Mouse (Mus musculus): ENCODE data around the gene Litaf. TPM values are rescaled to one million over a fixed set of nuclear protein-coding genes. Genes with fewer than 3 reads are reported as not detected.
A peak's percentile ranks its signal among the peaks of the same experiment; 100 is the strongest.

Litaf gene
- polyA plus RNA-seq, 1 experiment from 2014 or later, result 66.2 TPM

DNA sequence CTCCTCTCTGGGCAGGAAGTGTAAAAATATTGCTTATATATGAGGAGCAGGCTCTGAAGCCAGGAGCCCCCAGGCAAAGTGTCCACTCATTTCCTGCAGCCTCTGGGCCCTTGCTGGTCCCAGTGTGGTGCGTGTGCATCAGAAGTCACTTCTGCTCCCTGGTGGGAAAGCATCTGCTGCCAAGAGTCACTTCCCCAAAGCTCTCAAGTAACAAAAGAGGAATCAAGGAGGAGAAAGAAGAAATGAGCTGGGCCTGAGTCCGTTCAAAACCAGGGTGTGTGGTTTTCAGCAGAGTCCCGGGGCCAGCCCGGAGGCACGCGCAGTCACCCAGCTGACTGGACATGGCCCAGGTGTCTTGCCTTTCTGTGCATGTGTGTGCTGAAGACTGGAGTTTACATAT lies 59.9 kb downstream of the Litaf start:
- H3K4me3 ChIP-seq, result no peak overlapping the region
- no peaks in the 10 kb centered on the region for H3K36me3 ChIP-seq
- peak overlapping the region; percentile 47; the same call in 1 of the 2 replicates for H3K9ac ChIP-seq
- no peak for ATAC-seq (ENCODE audit: extremely low read depth, insufficient number of reproducible peaks, low FRiP score, low TSS enrichment)
- 71% methylated on average over 6 of the region's 6 CpGs for WGBS
- peak overlapping the region; percentile 96 for H3K27ac ChIP-seq (replicated peaks)
- no peaks in the 10 kb centered on the region for H3K27me3 ChIP-seq (replicated peaks)
- peaks cover 48% of the 10 kb centered on the region for H3K4me1 ChIP-seq
- H3K4me2 ChIP-seq, result no peak overlapping the region
- 0 out of 2 replicates have a peak, but pooled peaks cover 3% of the 10 kb centered on the region for H3K9me3 ChIP-seq

DNA sequence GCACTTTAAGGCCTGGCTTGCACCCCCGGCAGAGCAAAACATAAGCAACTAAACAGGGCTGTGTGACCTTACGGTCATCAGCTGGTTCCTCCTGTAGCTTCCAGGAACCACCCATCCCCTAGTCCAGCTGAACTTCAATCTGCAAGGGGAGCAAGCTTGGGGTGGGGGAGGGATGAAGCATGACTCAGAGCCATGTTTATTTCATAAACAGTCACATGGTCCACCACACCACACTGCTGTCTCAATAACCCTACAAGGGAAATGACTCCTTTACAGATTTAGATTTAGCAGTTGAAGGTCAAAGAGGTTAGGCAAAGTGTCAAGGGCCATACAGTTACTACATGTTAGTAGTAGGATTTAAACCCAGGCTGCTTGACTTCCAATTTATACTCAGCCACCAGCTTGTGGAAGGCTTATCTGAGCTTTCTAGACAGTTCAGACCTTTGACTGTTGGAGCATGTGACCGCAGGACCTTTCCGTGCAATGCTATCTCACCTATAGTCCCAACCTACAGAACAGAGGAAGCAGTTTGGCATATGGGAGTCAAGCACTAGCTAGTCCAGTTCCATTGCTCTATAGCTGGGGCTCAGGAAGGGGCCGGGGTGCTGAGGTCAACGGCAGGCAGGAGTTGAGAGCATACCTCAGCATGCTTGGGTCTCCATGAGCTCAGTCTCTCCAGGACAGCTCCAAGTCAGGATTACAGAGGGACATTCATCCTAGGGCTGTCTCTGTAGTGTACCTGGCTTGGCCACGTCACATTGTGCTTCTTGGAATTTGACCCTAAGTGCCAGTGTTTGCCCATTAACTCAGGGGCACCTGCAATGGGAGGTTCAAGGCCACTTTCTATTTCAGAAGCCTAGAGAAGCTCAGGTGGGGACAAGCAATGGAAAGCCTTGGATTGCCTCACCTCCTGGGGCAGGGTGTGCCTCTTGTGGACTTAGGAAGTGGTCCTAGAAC lies 64.0 kb downstream of the Litaf start:
- Histone ChIP-seq H3K27ac (replicated peaks) (no peak overlapping the region), H3K36me3 (no peaks in the 10 kb centered on the region), H3K4me1 (peaks cover 18% of the 10 kb centered on the region), H3K4me3 (no peak overlapping the region), H3K9ac (no peak overlapping the region), H3K4me2 (no peak overlapping the region), H3K9me3 (0 out of 2 replicates have a peak, but pooled peaks cover 3% of the 10 kb centered on the region), H3K27me3 (replicated peaks) (no peaks in the 10 kb centered on the region)
- 73% methylated on average over 7 of the region's 7 CpGs for WGBS
- ATAC-seq (ENCODE audit: extremely low read depth, insufficient number of reproducible peaks, low FRiP score, low TSS enrichment), result no peak

DNA sequence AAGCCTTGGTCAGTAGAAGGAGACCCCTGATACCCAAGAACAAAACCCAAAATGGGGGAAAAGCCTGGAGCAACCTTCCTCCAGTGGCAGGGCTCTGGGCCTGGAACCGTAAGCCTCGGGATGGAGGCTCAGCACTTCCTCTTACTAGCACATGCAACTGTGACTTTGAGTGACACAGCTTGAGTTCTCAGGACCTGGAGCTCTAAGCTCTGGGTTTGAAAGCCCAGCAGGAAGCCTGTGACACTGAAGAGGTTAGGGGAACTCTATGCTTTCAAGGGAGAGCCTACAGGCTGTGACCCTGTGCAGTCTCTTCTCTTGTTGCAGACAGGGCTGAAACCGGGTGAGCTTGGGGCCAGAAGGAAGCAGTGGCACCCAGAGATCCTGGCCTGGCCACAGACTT lies 66.1 kb downstream of the Litaf start:
- H3K9ac ChIP-seq, result no peak overlapping the region
- no peak for ATAC-seq (ENCODE audit: extremely low read depth, insufficient number of reproducible peaks, low FRiP score, low TSS enrichment)
- 0 out of 2 replicates have a peak, but pooled peaks cover 3% of the 10 kb centered on the region for H3K9me3 ChIP-seq
- H3K4me3 ChIP-seq, result no peak overlapping the region
- H3K4me2 ChIP-seq, result no peak overlapping the region
- 42% methylated on average over 3 of the region's 3 CpGs for WGBS
- H3K27me3 ChIP-seq (replicated peaks), result no peaks in the 10 kb centered on the region
- peaks cover 8% of the 10 kb centered on the region; the same call in 1 of the 2 replicates for H3K4me1 ChIP-seq
- no peak overlapping the region for H3K27ac ChIP-seq (replicated peaks)
- no peaks in the 10 kb centered on the region for H3K36me3 ChIP-seq

DNA sequence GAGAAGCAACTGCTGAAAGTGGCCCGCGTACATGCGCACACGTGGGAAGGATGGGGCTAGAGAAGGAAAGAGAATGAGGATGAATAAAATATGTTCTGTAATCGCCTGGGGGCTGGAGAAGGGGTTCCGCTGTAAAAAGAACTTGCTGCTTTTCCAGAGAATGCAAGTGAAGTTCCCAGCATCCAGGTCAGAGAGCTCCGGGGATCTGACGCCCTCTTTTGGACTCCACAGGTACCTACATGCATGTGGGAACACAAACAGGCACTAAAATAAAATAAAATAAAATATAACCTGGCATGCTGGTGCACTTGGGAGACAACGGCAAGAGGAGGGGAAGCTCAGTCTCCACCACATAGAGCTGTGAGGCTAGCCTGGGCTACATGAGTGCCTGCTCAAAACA lies 67.7 kb downstream of the Litaf start:
- 72% methylated on average over 9 of the region's 9 CpGs for WGBS
- Histone ChIP-seq H3K4me1 (peaks cover 12% of the 10 kb centered on the region), H3K36me3 (no peaks in the 10 kb centered on the region), H3K27ac (replicated peaks) (no peak overlapping the region), H3K9me3 (no peaks in the 10 kb centered on the region), H3K4me3 (no peak overlapping the region), H3K27me3 (replicated peaks) (no peaks in the 10 kb centered on the region), H3K4me2 (no peak overlapping the region), H3K9ac (no peak overlapping the region)
- ATAC-seq (ENCODE audit: extremely low read depth, insufficient number of reproducible peaks, low FRiP score, low TSS enrichment), result no peak

DNA sequence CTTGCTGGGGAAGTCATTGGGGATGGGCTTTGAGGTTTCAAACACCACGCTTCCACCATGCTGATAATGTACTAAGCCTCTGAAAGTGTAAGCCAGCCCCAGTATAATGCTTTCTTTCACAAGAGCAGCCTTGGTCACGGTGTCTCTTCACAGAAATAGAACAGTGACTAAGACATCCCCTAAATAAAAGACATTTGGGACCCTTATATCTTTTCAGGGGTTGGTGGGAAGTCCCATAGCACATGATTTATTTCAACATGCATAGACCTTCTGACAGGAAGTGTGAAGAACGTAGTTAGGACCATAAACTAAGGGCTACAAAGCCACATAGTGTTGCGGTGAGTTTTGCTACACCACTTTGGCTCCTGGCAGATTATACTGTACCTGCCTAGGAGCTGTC lies 69.4 kb downstream of the Litaf start:
- no peak overlapping the region for H3K27ac ChIP-seq (replicated peaks)
- peaks cover 15% of the 10 kb centered on the region for H3K4me1 ChIP-seq
- no peak overlapping the region for H3K9ac ChIP-seq
- H3K4me3 ChIP-seq, result no peak overlapping the region
- H3K4me2 ChIP-seq, result no peak overlapping the region
- 80% methylated on average over 4 of the region's 4 CpGs for WGBS
- no peaks in the 10 kb centered on the region for H3K9me3 ChIP-seq
- no peaks in the 10 kb centered on the region for H3K27me3 ChIP-seq (replicated peaks)
- no peaks in the 10 kb centered on the region for H3K36me3 ChIP-seq
- no peak for ATAC-seq (ENCODE audit: extremely low read depth, insufficient number of reproducible peaks, low FRiP score, low TSS enrichment)

DNA sequence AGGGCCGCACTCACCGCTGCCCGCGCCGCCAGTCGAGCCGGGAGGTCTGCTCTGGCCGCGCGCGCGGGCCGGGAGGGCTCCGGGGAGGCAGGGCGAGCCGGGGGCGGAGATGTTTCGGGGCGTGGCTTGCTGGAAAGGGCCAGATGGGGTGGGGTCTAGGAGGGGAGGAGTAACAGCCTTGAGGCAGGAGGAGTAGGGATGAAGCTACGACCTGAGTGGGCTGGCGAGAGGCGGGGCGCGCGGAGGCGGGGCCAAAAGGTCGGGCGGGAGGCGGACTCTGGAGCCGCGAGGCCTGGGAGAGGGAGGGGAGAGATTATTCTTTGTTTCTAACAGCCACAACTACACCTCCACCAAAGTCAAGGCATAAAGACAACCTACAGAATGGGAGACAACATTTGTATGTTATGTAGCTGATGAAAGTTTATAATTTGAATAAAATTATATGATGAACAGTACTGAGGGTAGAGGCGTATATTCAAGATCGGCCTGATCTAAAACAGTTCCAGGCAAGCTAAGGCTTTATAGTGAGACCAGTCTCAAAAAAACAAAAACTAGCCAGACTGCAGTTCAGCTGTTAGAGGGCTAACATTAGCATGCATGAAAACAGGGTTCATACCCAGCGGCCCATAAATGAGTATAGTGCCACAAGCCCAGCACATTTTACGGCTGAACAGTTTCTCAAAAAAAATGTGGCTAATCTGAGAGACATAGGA lies 72.8 kb downstream of the Litaf start:
- peaks cover 23% of the 10 kb centered on the region for H3K4me1 ChIP-seq
- peak overlapping the region; percentile 86 for H3K27ac ChIP-seq (replicated peaks)
- H3K27me3 ChIP-seq (replicated peaks), result no peaks in the 10 kb centered on the region
- peaks cover 10% of the 10 kb centered on the region for H3K36me3 ChIP-seq
- H3K4me3 ChIP-seq, result peak overlapping the region; percentile 83
- peak overlapping the region; percentile 85 for H3K4me2 ChIP-seq
- peak overlapping the region; percentile 95 for H3K9ac ChIP-seq
- no peaks in the 10 kb centered on the region for H3K9me3 ChIP-seq
- ATAC-seq (ENCODE audit: extremely low read depth, insufficient number of reproducible peaks, low FRiP score, low TSS enrichment), result peak; percentile 88
- 10% methylated on average over 34 of the region's 35 CpGs for WGBS

DNA sequence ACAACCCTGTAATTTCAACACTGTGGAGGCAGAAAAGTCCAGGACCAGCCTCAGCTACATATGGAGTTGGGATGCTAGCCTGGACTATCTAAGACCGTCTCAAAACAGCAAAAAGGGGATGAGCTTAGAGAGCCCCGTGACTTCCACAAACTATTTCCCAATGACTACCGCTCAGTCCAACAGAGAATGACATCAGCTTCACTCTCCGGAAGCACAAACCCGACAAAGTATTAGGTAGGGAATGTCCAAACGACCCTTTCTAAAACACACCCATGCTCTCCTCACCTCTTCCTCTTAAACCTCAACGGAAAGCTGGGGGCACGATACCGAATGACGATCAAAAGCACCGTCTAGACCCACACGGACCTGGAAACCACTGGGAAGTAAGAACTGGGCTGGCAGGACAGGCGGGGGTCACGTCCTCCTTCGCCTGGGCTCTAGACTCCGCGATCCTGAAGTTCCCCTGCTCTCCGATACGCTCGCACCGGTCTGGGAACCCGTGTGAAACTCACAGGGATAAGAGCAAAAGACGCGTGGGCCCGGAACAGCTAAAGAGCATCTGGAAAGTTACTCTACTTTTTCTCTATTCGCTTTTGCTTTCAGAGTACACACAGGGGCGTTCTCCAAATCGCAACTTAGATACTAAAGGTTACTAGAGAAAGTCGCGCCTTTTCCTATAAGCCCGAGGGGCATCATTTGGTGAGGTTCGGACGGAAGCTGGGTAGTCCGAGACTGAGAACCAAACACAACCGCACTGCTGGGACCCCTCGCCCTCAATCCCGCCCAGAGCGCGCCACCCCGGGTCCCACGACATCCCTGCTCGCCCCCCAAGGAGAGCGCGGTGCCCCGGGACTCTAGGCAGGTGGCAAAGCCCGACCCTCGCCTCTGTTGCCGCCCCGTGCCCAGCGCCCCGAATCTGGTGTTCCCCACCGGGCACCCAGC lies 73.6 kb downstream of the Litaf start:
- WGBS, result 1% methylated on average over 50 of the region's 52 CpGs
- Histone ChIP-seq H3K4me3 (peak overlapping the region; percentile 83), H3K36me3 (peaks cover 10% of the 10 kb centered on the region), H3K9ac (peak overlapping the region; percentile 95), H3K4me1 (peaks cover 31% of the 10 kb centered on the region), H3K4me2 (peak overlapping the region; percentile 85), H3K27me3 (replicated peaks) (no peaks in the 10 kb centered on the region), H3K27ac (replicated peaks) (peak overlapping the region; percentile 86), H3K9me3 (no peaks in the 10 kb centered on the region)
- ATAC-seq (ENCODE audit: extremely low read depth, insufficient number of reproducible peaks, low FRiP score, low TSS enrichment), result peak; percentile 26

DNA sequence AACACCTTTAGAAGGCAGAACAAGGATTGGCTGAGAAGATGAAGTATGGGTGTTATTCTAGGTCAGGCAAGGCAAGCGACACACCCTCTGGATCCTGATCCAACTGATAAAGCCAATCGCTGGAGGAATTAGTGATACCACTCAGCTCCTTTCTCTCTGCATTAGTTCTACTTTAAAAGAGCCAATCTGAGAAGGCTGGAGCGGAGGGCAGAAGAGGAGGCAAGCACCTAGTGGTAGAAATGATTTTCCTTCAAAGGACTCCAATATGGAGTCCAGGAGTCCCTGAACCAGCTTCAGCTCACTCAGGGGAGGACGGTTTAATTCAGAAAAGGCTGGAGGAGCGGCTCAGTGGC lies 74.2 kb downstream of the Litaf start:
- H3K9me3 ChIP-seq, result no peaks in the 10 kb centered on the region
- H3K4me3 ChIP-seq, result peak overlapping the region; percentile 83
- H3K27me3 ChIP-seq (replicated peaks), result no peaks in the 10 kb centered on the region
- peak overlapping the region; percentile 85 for H3K4me2 ChIP-seq
- no peak for ATAC-seq (ENCODE audit: extremely low read depth, insufficient number of reproducible peaks, low FRiP score, low TSS enrichment)
- 48% methylated on average over 5 of the region's 5 CpGs for WGBS
- H3K4me1 ChIP-seq, result peaks cover 32% of the 10 kb centered on the region
- H3K36me3 ChIP-seq, result peaks cover 10% of the 10 kb centered on the region
- peak overlapping the region; percentile 86 for H3K27ac ChIP-seq (replicated peaks)
- peak overlapping the region; percentile 95 for H3K9ac ChIP-seq

DNA sequence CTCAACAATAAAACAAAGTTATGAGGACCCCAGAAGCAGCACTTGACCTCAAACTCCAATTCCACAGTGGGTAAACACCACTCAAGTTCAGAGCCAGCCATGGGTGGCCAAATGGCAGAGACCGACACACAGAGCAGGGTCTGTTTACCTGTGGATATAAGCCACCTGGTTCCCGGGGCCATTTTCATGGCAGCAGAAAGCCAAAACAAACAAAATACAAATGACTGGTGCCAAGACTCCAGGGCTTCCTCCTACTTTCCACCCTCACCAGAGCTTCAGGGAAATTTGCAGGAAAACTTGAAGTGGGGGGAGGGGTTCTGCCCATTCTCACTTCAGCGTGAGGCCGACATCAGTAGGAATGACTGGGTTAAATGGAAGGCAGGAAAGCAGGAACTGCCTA lies 75.2 kb downstream of the Litaf start:
- H3K4me3 ChIP-seq, result 0 out of 2 replicates have a peak overlapping the region, but pooled peaks have one; percentile 83
- no peak for ATAC-seq (ENCODE audit: extremely low read depth, insufficient number of reproducible peaks, low FRiP score, low TSS enrichment)
- peaks cover 33% of the 10 kb centered on the region for H3K4me1 ChIP-seq
- H3K9me3 ChIP-seq, result no peaks in the 10 kb centered on the region
- H3K36me3 ChIP-seq, result peaks cover 10% of the 10 kb centered on the region
- 0 out of 2 replicates have a peak overlapping the region, but pooled peaks have one; percentile 86 for H3K27ac ChIP-seq (replicated peaks)
- no peak overlapping the region for H3K9ac ChIP-seq
- no peaks in the 10 kb centered on the region for H3K27me3 ChIP-seq (replicated peaks)
- 65% methylated on average over 4 of the region's 4 CpGs for WGBS
- H3K4me2 ChIP-seq, result peak overlapping the region; percentile 85

DNA sequence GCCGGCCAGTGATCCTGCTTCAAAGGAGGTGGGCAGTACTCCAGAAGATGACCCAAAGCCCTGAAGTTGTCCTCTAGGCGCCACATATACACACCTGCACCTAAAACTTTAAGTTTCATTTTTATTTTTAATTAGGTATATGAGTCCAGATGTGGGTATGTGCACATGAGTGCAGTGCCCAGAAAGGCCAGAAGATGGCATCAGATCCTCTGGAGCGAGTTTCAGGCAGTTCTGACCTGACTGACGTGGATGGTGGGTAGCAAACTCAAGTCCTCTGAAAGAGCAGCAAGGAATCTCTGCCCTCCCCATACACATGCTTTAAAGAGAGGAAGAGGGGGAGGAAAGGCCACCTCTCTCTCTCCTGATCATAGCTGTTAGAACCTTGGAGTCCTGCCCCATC lies 76.1 kb downstream of the Litaf start:
- no peak overlapping the region for H3K9ac ChIP-seq
- no peak for ATAC-seq (ENCODE audit: extremely low read depth, insufficient number of reproducible peaks, low FRiP score, low TSS enrichment)
- WGBS, result 86% methylated on average over 4 of the region's 4 CpGs
- H3K36me3 ChIP-seq, result peaks cover 10% of the 10 kb centered on the region
- H3K9me3 ChIP-seq, result no peaks in the 10 kb centered on the region
- H3K4me2 ChIP-seq, result no peak overlapping the region
- no peaks in the 10 kb centered on the region for H3K27me3 ChIP-seq (replicated peaks)
- no peak overlapping the region for H3K27ac ChIP-seq (replicated peaks)
- H3K4me1 ChIP-seq, result peaks cover 42% of the 10 kb centered on the region
- H3K4me3 ChIP-seq, result no peak overlapping the region

Measured in heart, embryonic 13.5 days (tissue).